Mouse (Mus musculus) erythroid progenitor cell, adult 5-6 weeks (primary cell): Measurements from ENCODE around the gene Abhd4. TPM values are rescaled to one million over a fixed set of nuclear protein-coding genes. Genes with fewer than 3 reads are reported as not detected.

Experiments
- ATAC-seq: replicated peaks from 2 replicates; pipeline ENCODE4 v1.8.0; 2016; ENCODE audit warnings: moderate number of reproducible peaks, mild to moderate bottlenecking, moderate TSS enrichment, inconsistent platforms; ENCODE audit not compliant: poor library complexity, low FRiP score, severe bottlenecking
- total RNA-seq, 2 experiments: library from RNA; stranded (forward) in 1 of 2; stranded (reverse) in 1 of 2; fragments of 150-400 nt in 1 of 2; fragments of 186-747, 209-891 nt in 1 of 2; gene quantifications; 2 replicates each; pipeline versions ENCODE4 v1.2.3 to v1.2.4; 2015 to 2017; ENCODE audit warnings: low replicate concordance in 2 of 2

Gene Abhd4
- total RNA-seq (2015; ENCODE audit: low replicate concordance) = 33.1 and 36.4 TPM in 2 replicates
- 11.3 and 24.4 TPM in 2 replicates for total RNA-seq (2017; ENCODE audit: low replicate concordance)

DNA sequence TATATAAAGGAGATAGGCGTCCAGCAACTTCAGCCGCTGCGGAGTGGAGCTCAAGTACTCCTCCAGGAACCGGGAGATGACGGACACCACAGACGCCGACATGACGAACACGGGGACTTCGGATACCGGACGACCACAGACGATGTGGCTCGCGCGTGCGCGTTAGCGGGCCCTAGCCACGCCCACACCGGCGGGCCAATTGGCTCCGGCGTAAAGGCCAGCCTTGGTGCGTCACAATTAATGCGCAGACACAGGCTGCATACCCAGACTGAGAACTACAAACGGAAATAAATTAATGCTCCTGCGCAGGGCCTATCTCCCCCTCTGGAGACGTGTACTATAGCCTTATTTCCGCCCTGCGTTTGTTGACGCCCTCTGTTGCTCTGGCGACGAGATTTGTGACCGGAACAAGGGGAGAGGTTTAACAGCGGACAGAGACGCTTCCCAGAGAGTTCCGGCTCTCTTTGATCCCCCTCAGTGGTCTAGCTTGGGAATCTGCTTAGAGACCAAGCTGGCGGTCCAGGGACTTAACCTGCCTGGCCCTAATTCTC is at the start of gene Abhd4, which contains the start of gene Dad1:
Gene Abhd4 (plus strand): TSS at position 448 of the 551 bp plus-strand sequence.
Gene Dad1 (minus strand): TSS at position 364 of the 551 bp plus-strand sequence.
- ATAC-seq = peak; percentile 87

DNA sequence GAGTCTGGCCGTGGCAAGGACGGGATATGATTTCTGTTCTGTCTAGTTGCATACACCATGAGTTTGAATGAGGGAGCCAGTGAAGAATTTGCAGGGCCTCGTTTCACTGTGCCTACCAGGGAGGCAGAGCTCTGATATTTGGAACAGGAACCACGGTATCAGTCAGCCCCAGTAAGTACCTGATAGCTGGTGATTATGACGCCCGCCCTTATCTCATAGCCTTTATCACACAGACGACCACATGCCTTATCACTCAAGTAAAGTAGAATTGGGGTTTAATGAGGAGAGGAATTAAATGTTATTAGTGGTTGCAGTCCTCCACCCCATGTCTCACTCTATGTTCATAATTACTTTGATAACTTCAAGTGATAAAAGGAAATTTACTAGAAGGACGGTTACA is 49.7 kb upstream of the Abhd4 start:
- peak; percentile 85 for ATAC-seq

DNA sequence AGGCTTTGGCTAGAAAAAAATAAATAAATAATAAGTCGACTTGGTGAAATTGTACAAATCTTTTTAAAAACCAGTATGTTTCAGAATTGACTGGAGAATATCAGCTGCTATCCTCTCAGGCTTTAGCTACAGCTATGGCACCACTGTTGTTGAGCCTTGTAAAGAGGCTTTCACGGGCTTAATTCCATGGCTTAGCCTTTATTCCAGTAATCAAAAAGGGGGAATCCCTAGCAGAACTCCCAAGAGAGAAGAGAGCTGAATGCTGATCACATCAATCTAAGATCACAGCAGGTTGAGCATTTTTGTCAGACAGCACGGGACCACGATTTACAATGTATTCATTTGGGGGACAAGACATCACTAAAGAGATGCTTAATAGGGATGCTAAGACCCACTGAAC is 49.2 kb upstream of the Abhd4 start:
- ATAC-seq = no peak

DNA sequence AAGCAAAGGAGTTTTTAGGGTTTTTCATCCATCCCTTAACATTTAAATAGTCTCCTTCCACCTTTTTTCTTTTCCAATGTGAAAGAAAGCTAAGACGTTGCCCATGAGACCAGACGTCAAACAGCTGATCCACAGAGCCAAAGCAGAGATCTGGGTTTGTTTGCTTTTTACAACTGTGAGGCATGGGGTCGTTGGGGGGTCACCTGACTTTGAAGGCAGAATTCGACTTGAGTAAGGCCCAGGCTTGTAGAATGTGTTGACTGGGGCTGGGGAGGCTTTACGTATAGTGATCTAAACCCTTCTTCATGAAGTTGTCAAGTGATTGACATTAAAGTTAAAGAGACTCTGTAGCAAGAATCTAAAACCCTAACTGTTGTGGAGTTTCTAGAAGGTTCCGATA is 48.1 kb upstream of the Abhd4 start:
- no peak for ATAC-seq

DNA sequence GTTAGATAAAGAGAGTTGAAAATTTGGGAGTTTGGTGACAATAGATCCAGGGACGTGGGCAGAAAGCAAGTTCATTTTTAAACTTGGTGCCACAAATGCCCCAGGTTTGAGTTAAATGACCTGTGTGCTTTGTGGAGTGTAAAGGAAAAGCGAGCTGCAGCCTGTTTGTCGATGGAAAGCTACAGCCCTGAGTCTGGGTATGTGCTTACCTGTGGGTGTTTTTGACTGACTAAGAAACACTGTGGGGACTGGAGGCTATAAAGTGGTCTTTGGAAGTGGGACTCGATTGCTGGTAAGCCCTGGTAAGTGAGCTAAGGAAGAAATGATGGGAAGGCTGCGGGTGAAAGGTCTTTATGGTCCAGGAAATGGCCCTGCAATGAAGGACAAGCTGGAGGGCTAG is 47.7 kb upstream of the Abhd4 start:
- no peak for ATAC-seq

DNA sequence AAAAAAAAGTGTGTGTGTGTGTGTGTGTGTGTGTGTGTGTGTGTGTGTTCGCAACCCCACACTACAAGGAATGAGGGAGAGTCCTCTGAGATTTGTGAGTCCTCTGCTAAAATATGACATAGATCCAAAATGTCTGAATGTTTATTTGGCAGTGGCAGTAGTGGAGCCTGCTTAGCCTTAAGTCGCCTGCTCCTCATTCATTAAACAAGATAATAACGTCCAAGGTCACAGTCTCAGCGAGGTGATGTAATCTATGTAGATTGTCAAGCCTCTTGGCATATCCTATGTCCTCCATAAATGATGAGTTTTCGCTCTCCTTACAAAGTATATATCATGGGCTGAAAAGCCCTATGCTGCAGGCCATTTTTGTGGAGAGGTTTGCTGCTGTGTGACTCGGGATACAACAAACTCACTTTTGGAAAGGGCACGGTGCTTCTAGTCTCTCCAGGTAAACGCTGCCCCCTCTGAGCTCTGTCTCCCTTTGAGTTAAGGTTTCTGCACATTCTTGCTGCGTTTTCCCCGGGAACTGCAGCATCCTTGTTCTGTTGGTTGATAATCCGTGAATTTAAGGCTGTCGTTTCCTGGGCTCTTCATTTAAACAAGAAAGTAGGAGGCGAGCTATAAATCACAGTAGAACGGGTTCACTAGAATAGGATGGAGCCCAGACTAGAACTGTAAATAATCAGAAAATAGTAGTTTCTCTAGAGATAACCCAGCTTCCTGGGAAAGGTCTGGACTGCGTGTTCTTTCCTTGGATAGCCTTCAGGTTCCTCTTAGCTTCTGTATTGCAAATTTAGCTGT is 47.0 kb upstream of the Abhd4 start:
- ATAC-seq = no peak

DNA sequence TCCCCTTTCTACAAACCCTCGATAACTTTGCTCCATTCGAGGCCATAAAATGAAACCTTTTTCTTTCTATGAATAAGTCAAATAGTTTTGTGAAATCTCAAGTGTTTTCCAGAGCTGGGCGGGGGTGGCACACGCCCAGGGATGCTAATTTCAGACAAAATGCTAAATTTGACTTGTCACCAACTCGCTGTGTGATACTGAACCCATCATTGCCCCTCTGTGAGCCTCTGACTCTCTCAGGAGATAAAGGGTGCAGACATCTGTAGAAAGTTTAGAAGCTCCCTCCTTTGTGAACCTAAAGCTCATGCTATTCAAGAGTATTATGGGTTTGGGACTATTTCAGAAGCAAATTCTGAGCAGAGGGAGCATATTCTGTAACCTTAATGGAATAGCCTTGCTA is 46.1 kb upstream of the Abhd4 start:
- ATAC-seq = no peak

DNA sequence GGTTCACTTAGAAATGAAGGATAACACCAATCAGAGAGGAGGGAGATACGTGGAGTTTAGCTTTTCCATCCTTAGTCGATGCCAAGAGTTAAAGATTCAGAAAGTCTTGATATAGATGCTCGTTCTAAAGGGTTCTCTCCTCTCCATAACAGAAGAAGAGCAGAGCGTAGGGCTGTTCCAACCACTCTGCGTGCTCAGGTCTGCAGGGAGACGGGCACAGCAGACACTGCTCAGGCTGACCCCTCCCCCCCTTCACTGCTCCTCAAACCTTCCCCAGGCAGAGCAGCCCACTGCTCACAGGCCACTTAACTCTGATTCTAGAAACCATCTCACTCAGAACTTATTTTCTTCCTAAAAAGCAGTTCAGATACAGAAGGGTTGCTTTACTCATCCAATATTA is 45.2 kb upstream of the Abhd4 start:
- ATAC-seq = no peak

DNA sequence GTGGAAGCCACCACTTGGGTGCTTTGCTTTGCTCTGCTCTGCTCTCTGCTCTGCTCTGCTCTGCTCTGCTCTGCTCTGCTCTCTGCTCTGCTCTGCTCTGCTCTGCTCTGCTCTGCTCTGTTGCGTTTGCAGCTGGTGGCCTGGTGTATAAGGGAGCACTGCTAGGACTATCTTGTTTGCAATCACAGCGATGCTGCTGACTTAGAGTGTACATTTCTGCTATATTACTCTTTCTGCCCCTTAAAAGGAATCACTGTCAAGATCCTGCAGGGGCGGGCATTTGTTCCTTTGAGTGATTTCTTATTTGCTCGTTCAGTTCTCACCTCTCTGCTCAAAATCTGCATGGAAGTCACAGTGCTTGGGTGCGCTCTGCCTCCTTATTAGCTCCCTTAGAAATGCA is 44.1 kb upstream of the Abhd4 start:
- ATAC-seq = no peak

DNA sequence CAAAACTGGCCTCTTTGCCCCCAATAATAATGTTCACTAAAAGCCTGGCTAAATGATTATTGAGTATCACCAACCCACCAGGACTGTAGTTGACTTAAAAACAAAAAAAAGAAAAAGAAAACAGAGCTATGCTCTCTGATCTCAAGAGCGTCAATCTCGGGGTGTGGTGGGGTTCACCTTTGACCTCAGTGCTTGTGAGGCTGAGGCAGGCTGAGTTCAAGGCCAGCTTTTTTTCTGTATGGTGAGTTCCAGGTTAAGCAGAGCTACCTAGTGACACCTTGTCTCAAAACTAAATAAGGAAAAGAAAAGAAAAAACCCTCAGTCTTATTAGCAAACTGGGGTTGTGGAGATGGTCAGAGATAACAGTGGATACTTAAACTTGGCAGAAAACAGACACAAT is 43.6 kb upstream of the Abhd4 start:
- ATAC-seq = no peak

DNA sequence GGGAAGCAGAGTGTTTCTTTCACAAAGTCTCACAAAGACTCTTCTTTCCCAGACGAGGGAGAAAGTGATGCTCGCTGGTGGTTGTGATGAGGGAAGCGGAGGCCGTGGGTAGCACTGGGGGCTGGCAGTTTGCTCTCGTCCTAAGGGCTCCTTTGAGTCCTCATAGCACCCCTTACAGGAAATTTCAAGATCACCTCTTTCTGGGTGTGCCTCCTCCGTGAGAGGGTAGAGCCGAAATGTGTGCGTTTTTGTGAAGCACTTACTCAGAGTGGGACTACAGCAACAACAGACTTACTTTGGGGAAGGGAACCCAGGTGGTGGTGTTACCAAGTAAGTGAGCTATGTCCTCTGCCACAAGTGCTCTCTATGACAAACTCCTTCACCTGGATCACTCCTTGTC is 42.8 kb upstream of the Abhd4 start:
- ATAC-seq = no peak

DNA sequence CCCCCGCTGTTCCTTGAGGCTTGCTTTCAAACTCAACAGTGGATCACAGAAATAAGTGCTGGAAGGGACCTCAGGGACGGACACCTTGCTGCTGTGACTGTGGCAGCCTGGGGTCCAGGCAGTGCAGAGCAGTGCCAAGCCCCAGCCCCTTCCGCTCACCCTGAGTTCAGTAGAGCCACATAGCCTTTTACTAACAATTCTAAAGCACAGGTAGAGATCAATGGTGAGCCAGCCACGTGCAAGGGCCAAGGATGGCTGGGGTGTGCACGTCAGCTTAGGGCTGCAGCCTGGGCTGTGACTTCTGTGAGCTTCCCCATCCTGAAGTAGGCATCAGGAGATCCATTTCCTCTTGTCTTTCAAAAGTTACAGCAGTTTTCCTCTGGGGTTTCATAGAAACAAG is 42.2 kb upstream of the Abhd4 start:
- no peak for ATAC-seq

DNA sequence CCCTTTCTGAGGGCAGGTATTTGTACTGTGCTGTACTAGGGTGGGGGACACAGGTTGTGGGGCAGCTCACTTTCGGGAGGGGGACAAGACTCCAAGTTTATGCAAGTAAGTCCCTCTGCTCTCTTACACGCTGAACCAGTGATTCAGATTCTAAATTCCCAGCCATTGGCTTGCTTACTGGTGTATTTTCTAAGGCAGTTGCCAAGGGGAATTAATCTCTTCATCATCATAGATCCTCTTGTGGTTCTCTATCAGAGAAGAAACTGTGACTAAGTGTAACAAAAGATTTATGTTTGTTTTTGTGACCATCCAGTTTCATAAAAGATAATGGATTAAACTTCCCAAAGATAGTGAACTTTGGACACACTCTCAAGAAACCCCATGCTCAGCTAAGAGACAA is 40.3 kb upstream of the Abhd4 start:
- no peak for ATAC-seq

DNA sequence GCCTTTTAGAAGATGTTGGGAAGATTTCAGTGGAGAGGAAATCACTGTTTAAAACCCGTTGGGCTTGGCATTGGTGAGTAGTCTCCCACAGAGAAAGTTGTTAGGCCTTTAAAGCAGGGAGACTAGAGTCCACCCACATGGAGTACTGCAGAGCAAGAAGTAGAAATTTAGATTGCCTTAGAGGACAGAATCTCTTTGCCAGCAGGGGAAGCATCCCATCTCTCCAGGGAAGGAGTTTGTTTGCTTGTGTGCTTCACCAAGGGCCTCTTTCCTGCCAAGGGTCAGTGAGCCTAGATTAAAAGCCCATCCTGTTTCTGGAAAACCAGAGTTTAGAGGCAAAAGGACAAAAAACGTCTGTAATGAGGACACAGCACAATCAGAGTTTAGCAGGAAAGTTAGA is 39.5 kb upstream of the Abhd4 start:
- ATAC-seq = no peak

DNA sequence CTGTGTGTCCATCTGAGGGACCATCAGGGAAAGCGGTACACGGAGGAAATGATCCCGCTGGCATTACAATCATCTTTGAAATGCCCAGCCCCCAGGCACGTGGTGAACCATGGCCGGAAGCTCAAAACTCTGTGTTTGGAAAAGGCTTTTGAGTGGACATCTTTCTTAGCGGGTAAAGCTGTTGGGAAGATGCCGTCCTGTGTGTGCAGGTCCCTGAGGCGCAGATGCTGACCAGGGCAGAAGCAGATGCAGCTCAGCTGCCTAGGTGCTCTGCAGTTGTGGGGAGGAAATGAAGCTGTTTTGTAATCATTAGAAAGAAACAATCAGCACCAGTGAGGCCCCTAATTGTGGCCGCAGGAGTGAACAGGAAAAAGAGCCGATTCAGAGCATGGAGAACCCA is 39.1 kb upstream of the Abhd4 start:
- ATAC-seq = no peak

DNA sequence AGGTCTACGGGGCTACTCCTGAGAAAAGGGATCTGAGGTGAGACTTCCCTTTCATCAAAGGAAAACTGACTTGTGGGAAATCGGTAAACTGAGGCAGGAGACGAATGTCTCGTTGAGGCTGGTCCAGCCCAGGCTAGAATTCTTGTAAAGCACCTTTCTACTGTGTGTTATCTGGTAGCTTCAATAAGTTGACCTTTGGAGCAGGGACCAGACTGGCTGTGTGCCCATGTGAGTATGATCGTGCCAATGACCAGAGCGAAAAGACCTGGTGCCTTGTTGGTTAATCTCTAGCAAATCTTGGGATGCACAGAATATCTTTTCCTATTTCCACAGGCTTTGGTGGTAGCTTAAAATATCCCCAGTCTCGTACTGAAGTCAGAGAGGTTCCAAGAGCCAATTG is 37.9 kb upstream of the Abhd4 start:
- ATAC-seq = no peak

DNA sequence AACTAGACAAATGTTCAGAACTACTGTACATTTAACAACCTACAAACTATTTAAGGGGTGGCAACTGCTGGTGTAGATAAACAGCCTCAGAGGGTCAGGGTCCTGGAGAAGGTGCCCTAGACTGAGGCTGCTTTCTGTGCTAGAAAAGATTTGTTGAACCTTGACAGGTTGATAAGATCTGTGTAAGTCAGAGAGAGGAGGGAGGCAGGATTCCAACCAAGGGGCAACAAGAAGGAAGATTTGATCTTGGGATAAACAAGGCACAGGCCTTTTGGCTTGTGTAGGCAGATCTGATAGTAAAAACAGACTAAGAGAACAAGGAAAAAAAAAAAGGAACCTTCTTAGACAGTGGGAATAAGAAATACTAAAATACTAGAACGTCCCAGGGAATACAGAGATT is 35.8 kb upstream of the Abhd4 start:
- ATAC-seq = no peak

DNA sequence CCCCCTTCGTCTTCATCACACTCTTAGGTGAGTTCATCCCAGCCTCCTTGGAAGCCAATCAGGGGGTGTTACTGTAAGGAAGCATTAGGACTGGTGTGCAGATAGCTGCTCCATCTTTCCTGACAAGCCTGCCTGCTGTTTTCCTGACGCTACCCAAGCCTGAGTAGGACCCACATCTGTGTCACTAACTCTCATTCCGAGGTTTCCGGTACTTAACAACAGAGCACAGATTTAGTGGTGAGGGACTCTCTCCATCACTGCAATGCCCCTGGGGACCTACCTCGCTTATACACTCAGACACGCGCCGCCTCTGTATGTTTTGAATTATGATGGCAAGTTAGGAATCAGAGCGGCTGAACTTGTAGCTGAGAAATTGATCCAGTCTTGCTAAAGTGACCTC is 35.3 kb upstream of the Abhd4 start:
- ATAC-seq = no peak

DNA sequence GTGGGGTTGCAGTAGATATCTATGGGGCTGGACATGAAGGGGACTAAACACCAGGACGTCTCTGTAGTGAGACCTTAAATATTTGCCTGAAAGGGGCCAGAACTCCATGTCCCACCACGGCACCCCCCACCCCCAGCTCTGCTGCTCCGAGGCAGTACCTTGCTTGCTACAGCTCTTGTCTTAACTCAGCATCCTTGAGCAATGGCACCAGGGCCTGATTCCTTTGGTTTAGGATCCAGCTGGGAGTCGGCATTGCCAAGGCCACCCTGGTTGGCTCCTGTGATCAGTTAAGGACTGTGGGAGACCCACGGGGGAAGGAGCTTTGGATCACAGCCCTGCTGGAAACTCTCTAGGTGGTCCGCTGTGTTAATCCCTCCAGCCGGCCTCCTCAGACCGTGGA is 34.7 kb upstream of the Abhd4 start:
- no peak for ATAC-seq

DNA sequence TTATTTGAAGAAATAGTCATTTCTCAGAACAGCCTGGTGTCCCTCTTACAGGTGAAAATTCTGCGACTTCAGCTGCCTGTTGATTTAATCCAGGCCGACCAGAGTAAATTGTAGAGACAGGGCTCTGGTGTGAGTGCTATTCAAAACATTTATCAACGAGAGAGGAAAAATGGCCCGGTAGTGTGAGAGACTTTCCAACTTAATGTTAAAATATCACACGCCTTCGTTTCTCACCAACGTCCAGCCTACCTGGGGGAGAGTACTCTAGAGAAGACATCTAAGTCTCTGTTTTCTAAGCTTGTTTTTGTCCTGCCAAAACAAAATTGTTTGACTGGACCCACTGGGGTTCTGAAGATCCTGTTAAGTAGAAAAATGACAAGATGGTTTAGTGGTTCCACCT is 34.1 kb upstream of the Abhd4 start:
- no peak for ATAC-seq

DNA sequence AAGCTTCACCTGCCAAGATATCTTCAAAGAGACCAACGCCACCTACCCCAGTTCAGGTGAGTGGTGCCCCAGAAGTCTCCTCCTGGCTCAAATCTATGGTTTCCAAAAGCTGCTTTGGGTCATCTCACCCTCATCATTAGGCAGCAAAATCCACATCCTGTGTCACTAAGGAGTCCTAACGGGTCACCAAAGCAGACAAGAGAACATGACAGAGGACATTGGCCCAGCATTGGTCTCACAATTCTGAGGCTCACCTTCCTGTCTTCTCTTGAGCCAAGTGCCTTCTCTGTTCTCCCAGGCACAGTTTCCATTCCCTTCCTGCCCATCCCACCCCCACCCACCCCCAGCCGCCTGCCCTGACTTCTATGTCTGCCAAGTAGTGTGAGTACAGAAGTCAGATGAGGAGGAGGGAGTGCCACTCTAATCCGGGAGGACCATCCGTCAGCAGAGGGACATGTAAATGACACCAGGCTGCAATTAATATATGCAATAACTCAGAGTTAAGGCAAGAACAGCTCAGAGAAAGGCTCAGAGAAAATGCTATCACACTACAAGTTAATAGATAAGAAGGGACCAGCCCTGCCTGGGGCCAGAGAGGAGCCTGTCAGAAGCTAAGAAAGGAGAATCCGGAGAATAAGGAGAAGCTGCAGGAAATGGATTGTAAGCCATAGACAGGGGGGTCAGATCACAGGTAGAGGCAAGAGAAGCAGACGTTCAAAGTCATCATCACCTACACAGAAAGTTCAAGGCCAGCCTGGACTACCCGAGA is 33.1 kb upstream of the Abhd4 start:
- ATAC-seq = no peak
